Mouse (Mus musculus) heart, postnatal 0 days (tissue): ENCODE data around the gene Syngap1. TPM values are rescaled to one million over a fixed set of nuclear protein-coding genes. Genes with fewer than 3 reads are reported as not detected.

Experiments
- ATAC-seq: fragments of 200-750 bp; cut with Nextera tagmentation; 2 replicates; pipeline ENCODE4 v1.8.0; 2017; ENCODE audit warnings: low read depth, moderate number of reproducible peaks, moderate library complexity; ENCODE audit not compliant: insufficient read depth
- DNase-seq: peaks from one replicate; pipeline ENCODE4 v3.0.0-alpha.2; 2016; ENCODE audit warnings: low spot score
- H3K27ac ChIP-seq: fragments of 300-500 bp; sonication (generic); 2 replicates; pipeline ENCODE4 v1.5.1; 2014; ENCODE audit warnings: low read depth, mild to moderate bottlenecking
- H3K27me3 ChIP-seq: fragments of 300-500 bp; sonication (generic); 2 replicates; pipeline ENCODE4 v1.6.1; 2014; ENCODE audit warnings: low read length, mixed read lengths; ENCODE audit not compliant: control insufficient read depth, insufficient read depth
- H3K36me3 ChIP-seq: fragments of 300-500 bp; sonication (generic); replicated peaks from 2 replicates; pipeline ENCODE4 v1.6.1; 2014; ENCODE audit warnings: low read length, mixed read lengths; ENCODE audit not compliant: control insufficient read depth, insufficient read depth
- H3K4me1 ChIP-seq: fragments of 300-500 bp; sonication (generic); 2 replicates; pipeline ENCODE4 v1.6.1; 2014; ENCODE audit warnings: antibody characterized with exemption; ENCODE audit not compliant: control insufficient read depth, insufficient read depth
- H3K4me2 ChIP-seq: fragments of 300-500 bp; sonication (generic); 2 replicates; pipeline ENCODE4 v1.6.1; 2014; ENCODE audit warnings: low read depth, mild to moderate bottlenecking, low read length, moderate library complexity
- H3K4me3 ChIP-seq: fragments of 300-500 bp; sonication (generic); 2 replicates; pipeline ENCODE4 v1.5.1; 2014; ENCODE audit warnings: low read depth, low read length
- H3K9ac ChIP-seq: fragments of 300-500 bp; sonication (generic); replicated peaks from 2 replicates; pipeline ENCODE4 v1.6.1; 2014; ENCODE audit warnings: low read depth, low read length, mixed read lengths
- H3K9me3 ChIP-seq: fragments of 300-500 bp; sonication (generic); replicated peaks from 2 replicates; pipeline ENCODE4 v1.6.1; 2016; ENCODE audit warnings: low read length; ENCODE audit not compliant: control insufficient read depth
- CTCF ChIP-seq: IDR thresholded peaks from 2 replicates; pipeline ENCODE4 v1.5.1; 2016; ENCODE audit warnings: antibody characterized with exemption, control low read depth, low read depth
- EP300 ChIP-seq: IDR thresholded peaks from 2 replicates; pipeline ENCODE4 v1.6.1; 2016; ENCODE audit warnings: antibody characterized with exemption, low read depth
- WGBS: fragments of 180-500 bp; shearing (Covaris S2); extraction: QIAGEN DNeasy Blood & Tissue Kit; methylation state at CpG from one replicate; pipeline ENCODE4 v1.1.7; 2014; 5-methylcytosine and 5-hydroxymethylcytosine counted together
- polyA plus RNA-seq: library from polyadenylated mRNA; unstranded; fragments of >200 nt; fragmentation: Nextera tagmentation; extraction: Ambion mirVana; gene quantifications from 2 replicates; pipeline ENCODE4 v1.2.1, GENCODE M21; 2015
- total RNA-seq: library from RNA; depleted of rRNA; stranded (reverse); fragments of >200 nt; gene quantifications from 2 replicates; pipeline ENCODE4 v1.2.3, GENCODE M21; 2014; ENCODE audit warnings: low replicate concordance

Gene Syngap1
- total and polyA plus RNA-seq, 2 experiments from 2014 or later: 0.45 to 4.3 TPM

- no peak for DNase-seq
- TF ChIP-seq EP300: no peak
- no peak for TF ChIP-seq CTCF
- H3K27me3 ChIP-seq: no peaks in the 10 kb centered on the region
- 86% methylated on average over 10 of the region's 10 CpGs for WGBS
- H3K27ac ChIP-seq: no peak overlapping the region
- ATAC-seq: no peak
- no peaks in the 10 kb centered on the region for H3K4me1 ChIP-seq
- no peaks in the 10 kb centered on the region for H3K36me3 ChIP-seq
- H3K9ac ChIP-seq: no peak overlapping the region
- no peak overlapping the region for H3K4me3 ChIP-seq
- no peaks in the 10 kb centered on the region for H3K9me3 ChIP-seq
- no peak overlapping the region for H3K4me2 ChIP-seq
These were observed 70.1 kb downstream of the Syngap1 start for GRCm38 (mm10) chr17:27011167-27011566.

GRCm38 (mm10) chr17:27011998-27012672 lies 71.1 kb downstream of the Syngap1 start:
- ATAC-seq: no peak
- TF ChIP-seq EP300 (no peak), CTCF (no peak)
- Histone ChIP-seq H3K4me2 (no peak overlapping the region), H3K4me1 (no peaks in the 10 kb centered on the region), H3K9ac (no peak overlapping the region), H3K27ac (no peak overlapping the region), H3K9me3 (no peaks in the 10 kb centered on the region), H3K27me3 (no peaks in the 10 kb centered on the region), H3K4me3 (no peak overlapping the region), H3K36me3 (no peaks in the 10 kb centered on the region)
- DNase-seq: no peak
- WGBS: 51% methylated on average over 14 of the region's 14 CpGs

GRCm38 (mm10) chr17:27012909-27013308 lies 71.9 kb downstream of the Syngap1 start:
- 32% methylated on average over 6 of the region's 6 CpGs for WGBS
- no peaks in the 10 kb centered on the region for H3K36me3 ChIP-seq
- no peak overlapping the region for H3K4me3 ChIP-seq
- H3K9ac ChIP-seq: no peak overlapping the region
- no peak for TF ChIP-seq EP300
- TF ChIP-seq CTCF: no peak
- no peaks in the 10 kb centered on the region for H3K4me1 ChIP-seq
- no peaks in the 10 kb centered on the region for H3K9me3 ChIP-seq
- H3K27ac ChIP-seq: no peak overlapping the region
- no peak overlapping the region for H3K4me2 ChIP-seq
- DNase-seq (no peak), ATAC-seq (no peak)
- H3K27me3 ChIP-seq: no peaks in the 10 kb centered on the region

GRCm38 (mm10) chr17:27017564-27018499 lies 76.8 kb downstream of the Syngap1 start:
- H3K27ac ChIP-seq: peak overlapping the region; percentile 86
- DNase-seq (peak; percentile 85), ATAC-seq (peak; percentile 79)
- H3K27me3 ChIP-seq: no peaks in the 10 kb centered on the region
- H3K36me3 ChIP-seq: peaks cover 34% of the 10 kb centered on the region
- peak overlapping the region; percentile 54 for H3K9ac ChIP-seq
- no peaks in the 10 kb centered on the region for H3K9me3 ChIP-seq
- peak overlapping the region; percentile 70 for H3K4me2 ChIP-seq
- peak overlapping the region; percentile 57 for H3K4me3 ChIP-seq
- WGBS: 5% methylated on average over 34 of the region's 34 CpGs
- peaks cover 7% of the 10 kb centered on the region for H3K4me1 ChIP-seq
- no peak for TF ChIP-seq EP300
- no peak for TF ChIP-seq CTCF

GRCm38 (mm10) chr17:27018555-27019196 lies 77.6 kb downstream of the Syngap1 start:
- peaks cover 7% of the 10 kb centered on the region for H3K4me1 ChIP-seq
- DNase-seq (no peak), ATAC-seq (peak; percentile 52; the same call in 1 of the 2 replicates)
- H3K4me3 ChIP-seq: peak overlapping the region; percentile 57
- H3K27ac ChIP-seq: peak overlapping the region; percentile 86
- H3K9ac ChIP-seq: peak overlapping the region; percentile 54
- no peaks in the 10 kb centered on the region for H3K27me3 ChIP-seq
- H3K4me2 ChIP-seq: peak overlapping the region; percentile 70
- 32% methylated on average over 12 of the region's 12 CpGs for WGBS
- no peaks in the 10 kb centered on the region for H3K9me3 ChIP-seq
- peak; percentile 35; the same call in 1 of the 2 replicates for TF ChIP-seq EP300
- no peak for TF ChIP-seq CTCF
- H3K36me3 ChIP-seq: peaks cover 41% of the 10 kb centered on the region
